Mouse (Mus musculus) large intestine, adult 2 months (tissue): ENCODE measurements around the gene Dnah2. TPM values are rescaled to one million over a fixed set of nuclear protein-coding genes. Genes with fewer than 3 reads are reported as not detected.

ENCODE experiments used
- DNase-seq: peaks from one replicate; pipeline ENCODE4 v3.0.0-alpha.2; 2012; ENCODE audit warnings: low read depth, low spot score
- WGBS: fragments of 180-500 bp; shearing (Covaris S2); methylation state at CpG from one replicate; pipeline ENCODE4 v1.1.7; 2018; 5-methylcytosine and 5-hydroxymethylcytosine counted together
- polyA plus RNA-seq: library from polyadenylated mRNA; depleted of rRNA; stranded (reverse); fragments of >200 nt; gene quantifications from 2 replicates; pipeline ENCODE4 v1.2.3, GENCODE M21; 2012

Gene Dnah2
- polyA plus RNA-seq, 1 experiment: 0.12 TPM

- 76% methylated on average over 2 of the region's 2 CpGs for WGBS
- no peak for DNase-seq
Measured at GRCm38 (mm10) chr11:69490898-69491297, 58.0 kb downstream of the Dnah2 start.

GRCm38 (mm10) chr11:69487474-69487873 lies 61.4 kb downstream of the Dnah2 start:
- WGBS: 22% methylated on average over 2 of the region's 2 CpGs
- DNase-seq: no peak

GRCm38 (mm10) chr11:69477645-69478044 lies 71.3 kb downstream of the Dnah2 start:
- no peak for DNase-seq
- 88% methylated on average over 8 of the region's 8 CpGs for WGBS

DNA sequence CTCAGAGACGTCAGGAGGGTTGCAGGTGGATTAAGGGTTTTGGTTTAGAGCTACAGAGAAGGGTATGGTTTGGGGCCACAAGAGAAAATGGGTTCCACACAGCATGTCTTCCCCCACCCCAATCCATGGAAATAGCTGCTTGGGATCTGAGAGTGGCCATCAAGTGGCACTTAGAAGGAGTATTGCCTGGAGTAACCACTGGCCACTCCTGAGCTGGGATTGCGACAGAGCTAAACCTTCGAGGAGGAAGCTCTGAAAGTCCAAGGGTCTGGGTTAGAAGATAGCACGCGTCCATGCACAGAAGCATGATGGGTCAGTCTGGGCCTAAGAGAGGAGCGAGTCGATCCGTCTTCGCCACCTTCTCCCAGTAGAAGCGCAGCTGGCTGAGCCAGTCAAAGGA lies 72.1 kb downstream of the Dnah2 start:
- DNase-seq: no peak
- WGBS: 82% methylated on average over 10 of the region's 10 CpGs

DNA sequence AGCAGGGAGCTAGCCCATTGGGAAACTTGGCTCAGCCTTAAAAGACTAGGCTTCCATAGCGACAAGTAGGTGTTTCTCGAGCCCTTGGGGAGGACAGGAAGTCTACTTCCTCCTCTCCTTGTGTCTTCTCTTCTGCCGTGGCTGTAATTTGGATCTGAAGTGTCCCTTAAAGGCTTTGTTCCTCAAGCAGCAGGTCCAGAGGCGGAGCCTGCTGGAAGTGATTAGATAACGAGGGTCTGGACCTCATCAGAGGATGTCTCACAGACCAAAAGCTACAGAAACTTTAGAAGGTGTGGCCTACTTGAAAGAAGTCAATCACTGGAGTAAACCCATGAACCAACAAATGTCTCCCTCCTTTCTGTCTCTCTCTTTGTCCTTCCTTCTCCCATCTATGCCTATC lies 74.2 kb downstream of the Dnah2 start:
- no peak for DNase-seq
- WGBS: 45% methylated on average over 5 of the region's 5 CpGs

DNA sequence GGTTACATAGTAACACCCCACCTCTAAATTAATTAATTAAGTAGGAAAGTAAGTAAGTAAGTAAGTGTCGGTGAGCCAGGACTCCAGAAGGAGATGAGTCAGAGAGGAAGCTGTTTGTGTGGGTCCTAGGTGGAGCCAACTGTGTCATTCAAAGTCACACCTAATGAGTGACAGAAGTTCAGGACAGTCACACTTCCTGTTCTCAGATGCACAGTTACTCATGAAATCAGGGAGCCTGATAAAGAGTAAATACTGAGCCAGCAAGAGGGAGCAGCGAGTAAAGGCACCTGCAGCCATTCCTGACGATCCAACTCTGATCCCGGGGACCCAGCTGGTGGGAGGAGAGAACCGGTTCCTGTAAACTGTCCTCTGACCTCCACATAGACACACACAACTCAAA lies 76.2 kb downstream of the Dnah2 start:
- WGBS: 24% methylated on average over 5 of the region's 5 CpGs
- peak; percentile 36 for DNase-seq

DNA sequence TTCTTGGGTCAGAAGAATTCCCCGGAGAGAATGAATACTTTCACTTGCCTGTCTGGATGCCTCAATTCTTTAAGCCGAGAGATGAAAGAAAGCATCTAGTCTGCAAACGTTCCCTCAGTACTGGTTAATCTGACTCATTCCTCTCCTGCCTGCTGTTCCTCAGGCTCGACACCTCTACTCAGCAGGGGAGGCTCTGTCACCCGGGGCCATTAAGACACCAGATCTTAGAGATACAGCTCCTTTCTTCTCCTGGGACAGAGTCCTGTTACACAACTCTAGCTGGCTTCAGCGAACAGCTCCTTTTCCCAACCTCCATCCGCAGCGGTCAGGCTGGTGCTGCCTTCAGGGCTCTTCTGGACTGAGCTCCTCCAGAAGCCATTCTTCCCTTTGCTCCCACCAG lies 77.4 kb downstream of the Dnah2 start:
- 48% methylated on average over 8 of the region's 8 CpGs for WGBS
- DNase-seq: no peak

DNA sequence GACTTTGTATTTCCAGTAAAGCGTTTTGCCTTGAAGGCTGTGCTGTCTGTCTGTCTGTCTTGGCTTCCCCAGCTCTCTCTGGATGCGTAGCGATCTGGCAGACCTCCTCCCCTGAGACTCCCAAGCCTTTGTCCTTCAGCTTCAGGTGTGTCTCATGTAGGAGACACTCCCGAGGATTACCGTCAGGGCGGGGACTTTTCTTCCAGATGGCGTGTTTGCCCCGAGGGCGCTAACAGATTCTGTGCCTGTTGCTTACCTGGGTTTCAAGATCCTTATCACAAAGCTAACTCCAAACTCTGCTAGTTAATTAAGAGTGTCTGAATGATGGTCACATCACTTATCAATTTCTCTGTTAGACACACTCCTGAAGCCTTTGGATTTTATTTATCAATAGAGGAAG lies 79.6 kb downstream of the Dnah2 start:
- DNase-seq: peak; percentile 21
- WGBS: 34% methylated on average over 9 of the region's 9 CpGs

GRCm38 (mm10) chr11:69463996-69464395 lies 84.9 kb downstream of the Dnah2 start:
- WGBS: 97% methylated on average over 7 of the region's 7 CpGs

DNA sequence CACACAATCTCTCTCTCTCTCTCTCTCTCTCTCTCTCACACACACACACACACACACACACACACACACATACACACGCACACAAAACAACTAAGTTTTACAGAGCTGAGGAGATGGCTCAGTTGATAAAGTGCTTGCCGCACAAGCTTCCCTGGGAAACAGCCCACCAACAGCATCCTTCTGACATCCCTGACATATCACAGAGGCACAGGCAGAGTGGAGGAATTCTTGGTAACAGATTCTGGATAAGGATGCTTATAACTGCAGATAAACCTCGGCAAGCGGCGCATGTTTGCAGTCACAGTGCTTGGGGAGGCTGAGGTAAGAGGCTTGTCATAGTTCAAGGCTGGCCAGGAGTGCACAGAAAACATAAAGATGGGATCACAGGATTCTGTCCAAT lies 87.3 kb downstream of the Dnah2 start:
- DNase-seq: no peak
- WGBS: 63% methylated on average over 5 of the region's 5 CpGs

More at GRCm38 (mm10) chr11:69463996-69464395, 84.9 kb downstream of the Dnah2 start:
- no peak for DNase-seq

DNA sequence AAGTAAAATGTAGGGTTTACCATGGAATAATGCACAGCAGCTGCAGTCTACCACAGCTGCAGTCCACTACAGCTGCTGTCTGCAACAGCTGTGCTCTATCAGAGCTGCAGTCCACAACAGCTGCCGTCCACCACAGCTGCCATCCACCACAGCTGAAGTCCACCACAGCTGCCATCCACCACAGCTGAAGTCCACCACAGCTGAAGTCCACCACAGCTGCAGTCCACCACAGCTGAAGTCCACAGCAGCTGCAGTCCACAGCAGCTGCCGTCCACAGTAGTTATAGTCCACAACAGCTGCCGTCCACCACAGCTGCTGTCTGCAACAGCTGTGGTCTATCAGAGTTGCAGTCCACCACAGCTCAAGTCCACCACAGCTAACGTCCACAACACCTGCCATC lies 89.0 kb downstream of the Dnah2 start:
- DNase-seq: no peak
- 63% methylated on average over 4 of the region's 4 CpGs for WGBS

DNA sequence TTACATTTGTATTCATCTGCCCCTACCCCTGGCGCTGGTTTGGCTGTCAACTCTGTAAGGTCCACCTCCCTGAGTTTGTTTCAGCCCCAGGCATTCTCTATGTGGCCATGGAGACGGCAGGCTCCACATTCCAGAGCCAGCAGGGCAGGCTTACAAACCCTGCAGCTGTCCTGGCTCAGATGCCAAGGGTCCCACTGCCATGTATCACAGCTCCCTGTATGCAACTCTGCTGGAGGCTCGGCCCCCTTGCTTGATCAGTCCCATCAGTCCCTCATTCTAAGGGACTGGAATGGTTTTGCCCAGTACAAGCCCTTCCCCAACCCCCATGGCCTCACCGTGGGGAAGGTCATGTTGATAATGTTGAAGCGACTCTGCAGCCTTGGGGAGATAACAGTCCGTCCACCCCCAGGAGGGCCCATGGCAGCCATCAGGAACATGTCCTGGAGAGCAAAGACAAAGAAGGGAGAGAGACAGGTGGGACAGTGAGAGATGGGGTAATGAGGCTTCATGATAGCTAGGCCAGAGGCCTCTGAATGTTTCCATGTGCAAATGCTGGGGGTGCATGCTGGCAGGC lies 91.8 kb downstream of the Dnah2 start:
- no peak for DNase-seq
- WGBS: 71% methylated on average over 6 of the region's 6 CpGs

- WGBS: 59% methylated on average over 23 of the region's 23 CpGs
- no peak for DNase-seq
Measured at GRCm38 (mm10) chr11:69452114-69452867, 96.6 kb downstream of the Dnah2 start.

- no peak for DNase-seq
- whole genome bisulfite sequencing: 97% methylated on average over 7 of the region's 7 CpGs
Measured at GRCm38 (mm10) chr11:69447299-69447698, 101.6 kb downstream of the Dnah2 start.

DNA sequence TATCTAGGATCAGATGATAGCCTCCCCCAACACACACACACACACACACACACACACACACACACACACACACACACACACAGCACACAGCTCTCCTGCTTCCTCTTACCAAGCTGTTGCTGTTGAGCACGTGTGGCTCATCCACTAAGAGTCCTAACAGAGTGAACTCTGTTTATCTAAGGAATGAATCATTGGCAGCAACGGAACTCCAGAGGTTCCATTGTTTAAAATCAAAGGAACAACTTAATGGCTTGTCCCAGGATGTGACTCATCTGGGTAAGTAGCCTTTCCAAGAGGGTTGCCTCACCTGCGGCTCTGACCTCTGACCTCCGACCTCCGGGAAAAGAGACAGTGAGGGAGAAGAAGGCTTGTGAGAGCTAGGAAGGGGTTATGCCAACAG lies 105.6 kb downstream of the Dnah2 start:
- DNase-seq: peak; percentile 69

GRCm38 (mm10) chr11:69437291-69437690 lies 111.6 kb downstream of the Dnah2 start:
- WGBS: 79% methylated on average over 3 of the region's 3 CpGs
- no peak for DNase-seq

More for the DNA sequence above, 105.6 kb downstream of the Dnah2 start:
- WGBS: 9% methylated on average over 5 of the region's 5 CpGs

DNA sequence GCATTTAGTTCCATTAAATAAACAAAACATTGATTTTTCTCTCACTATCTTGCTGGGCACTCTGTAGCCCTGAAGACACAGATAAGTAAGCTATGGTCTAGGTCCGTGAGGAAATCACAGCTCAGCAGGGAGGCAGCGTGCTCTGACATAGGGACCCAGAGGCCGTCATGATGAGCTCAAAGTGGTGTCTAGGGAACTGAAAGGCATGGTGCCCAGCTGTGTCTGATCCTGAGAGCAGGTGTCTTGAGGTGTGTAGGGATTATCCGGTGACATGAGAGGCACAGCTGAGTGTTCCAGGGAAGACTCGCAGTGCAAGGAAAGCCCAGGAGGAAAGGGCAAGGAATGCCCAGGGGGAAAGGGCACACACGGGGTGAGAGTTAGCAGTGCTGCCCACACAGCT lies 115.7 kb downstream of the Dnah2 start:
- DNase-seq: no peak
- 71% methylated on average over 6 of the region's 6 CpGs for WGBS

DNA sequence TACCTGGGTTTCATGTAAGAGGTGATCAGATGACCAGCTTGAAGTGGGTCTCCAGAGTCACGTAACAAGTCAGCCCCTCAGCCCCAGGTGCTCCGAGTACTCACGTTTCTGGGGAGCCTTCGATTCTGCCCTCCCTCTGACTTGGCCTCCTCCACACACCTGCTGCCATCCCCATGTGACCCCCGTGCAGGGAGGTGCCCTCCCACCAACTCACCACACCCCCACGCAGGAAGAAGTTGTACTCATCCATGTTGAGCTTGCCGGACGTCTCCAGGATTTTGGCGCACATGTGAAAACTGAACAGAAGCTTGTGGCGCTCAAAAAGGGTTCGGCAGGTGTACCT lies 116.3 kb downstream of the Dnah2 start:
- 58% methylated on average over 11 of the region's 11 CpGs for WGBS
- DNase-seq: no peak

DNA sequence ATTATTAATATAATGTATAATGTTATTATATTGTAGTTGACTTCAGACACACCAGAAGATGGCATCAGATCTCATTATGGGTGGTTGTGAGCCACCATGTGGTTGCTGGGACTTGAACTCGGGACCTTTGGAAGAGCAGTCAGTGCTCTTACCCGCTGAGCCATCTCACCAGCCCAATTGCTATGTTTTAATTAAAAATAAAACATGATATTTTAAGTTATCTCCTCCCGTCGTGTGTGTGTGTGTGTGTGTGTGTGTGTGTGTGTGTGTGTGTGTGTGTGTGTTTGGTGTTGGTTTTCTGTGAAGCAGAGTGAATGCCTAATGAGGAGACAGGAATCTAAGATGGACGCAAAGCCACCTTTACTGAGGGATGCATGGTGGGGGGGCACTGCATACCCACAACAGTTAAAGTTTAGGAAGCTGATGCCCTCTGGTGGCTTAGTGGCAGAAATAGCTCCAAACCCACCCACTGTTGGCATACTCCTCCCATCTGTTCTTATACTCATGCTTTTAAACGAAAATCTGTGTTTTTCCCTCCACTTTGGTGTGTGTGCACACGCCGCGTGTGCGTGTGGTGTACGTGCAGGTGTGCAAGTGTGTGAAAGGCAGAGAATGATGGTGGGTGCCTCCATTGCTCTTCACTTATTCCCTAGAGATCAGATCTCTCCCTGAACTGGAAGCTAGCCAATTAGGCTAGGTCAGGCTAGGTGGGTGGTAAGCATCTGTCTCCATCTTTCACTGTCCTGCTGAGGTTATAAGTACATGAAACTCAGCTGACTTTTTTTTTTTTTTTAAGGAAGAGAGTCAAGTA lies 116.9 kb downstream of the Dnah2 start:
- DNase-seq: no peak
- 30% methylated on average over 11 of the region's 11 CpGs for WGBS

DNA sequence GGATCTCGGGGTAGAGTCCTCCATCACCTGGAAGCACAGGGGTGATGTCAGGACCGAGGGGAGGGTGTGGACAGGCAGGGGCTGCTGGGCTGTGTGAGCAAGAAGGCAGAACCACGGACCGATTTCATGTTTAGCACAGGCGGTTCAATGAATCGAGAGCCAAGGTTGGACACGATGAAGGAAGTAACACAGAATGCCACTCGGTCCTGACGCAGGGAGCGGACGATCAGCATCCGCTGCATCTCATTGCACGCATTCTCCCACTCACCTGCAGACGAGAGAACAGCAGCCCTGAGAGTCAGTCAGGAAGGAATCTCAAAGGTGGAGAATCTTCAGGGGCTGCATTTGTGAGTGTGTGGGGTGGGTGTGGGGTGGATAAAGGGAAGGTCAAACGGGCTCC lies 118.3 kb downstream of the Dnah2 start:
- WGBS: 91% methylated on average over 15 of the region's 15 CpGs
- no peak for DNase-seq

DNA sequence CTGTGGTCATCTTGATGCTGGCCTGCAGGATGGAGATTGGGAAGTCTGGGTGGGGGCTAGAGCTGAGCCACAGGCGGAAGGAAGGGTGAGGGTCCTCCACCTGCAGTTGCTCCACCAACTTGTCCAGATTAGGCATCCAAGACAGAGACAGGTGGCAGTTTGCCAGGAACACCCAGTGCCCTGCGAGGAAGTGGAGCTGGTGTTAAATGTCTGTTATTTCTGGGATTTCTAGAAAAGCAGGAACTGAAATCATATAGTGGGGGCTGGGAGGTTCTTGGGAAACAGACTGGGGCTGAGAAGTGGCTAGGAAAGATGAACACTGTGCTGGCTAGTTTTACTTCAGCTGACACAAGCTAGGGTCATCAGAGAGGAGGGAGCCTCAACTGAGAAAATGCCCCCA lies 119.6 kb downstream of the Dnah2 start:
- no peak for DNase-seq
- WGBS: 29% methylated on average over 2 of the region's 2 CpGs
